Mouse (Mus musculus): ENCODE measurements around the gene Psmb9. TPM values are rescaled to one million over a fixed set of nuclear protein-coding genes. Genes with fewer than 3 reads are reported as not detected.

The Psmb9 gene
- total RNA-seq (2023), result 98.4 TPM

DNA sequence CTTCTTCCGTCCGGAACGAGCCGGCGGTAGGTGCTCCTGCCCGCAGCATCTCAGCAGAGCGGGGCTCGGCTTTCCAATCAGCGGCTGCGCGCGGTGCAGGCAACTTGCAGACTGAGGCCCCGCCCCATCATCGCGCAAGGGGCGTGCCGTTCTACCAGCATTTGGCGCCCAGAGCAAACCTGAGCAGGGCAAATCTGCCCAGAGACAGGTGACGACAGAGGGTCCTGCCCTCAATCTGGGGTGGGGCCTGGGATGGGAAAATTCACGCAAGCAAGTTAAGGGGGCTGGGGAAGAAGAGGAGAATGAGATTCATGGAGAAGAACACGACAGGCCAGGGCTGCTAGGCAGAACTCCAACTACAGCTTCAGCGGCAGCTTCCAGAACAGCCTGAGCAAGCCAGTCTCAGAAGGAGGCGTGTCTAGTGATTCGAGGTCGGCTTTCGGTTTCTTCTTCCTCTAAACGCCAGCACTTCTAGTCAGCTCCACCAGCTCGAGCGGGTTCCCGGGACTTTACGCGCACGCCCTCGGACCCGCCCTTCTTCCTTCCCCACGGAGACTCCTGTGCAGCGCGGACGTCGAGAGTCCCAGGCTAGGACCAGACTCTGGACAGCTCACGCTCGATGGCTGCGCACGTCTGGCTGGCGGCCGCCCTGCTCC, at the start of gene Psmb9, which contains the start of gene Tap1:
Psmb9 (minus strand) TSS at position 504 of the 656 bp plus-strand sequence.
Tap1 (plus strand) TSS at position 293 of the 656 bp plus-strand sequence.

DNA sequence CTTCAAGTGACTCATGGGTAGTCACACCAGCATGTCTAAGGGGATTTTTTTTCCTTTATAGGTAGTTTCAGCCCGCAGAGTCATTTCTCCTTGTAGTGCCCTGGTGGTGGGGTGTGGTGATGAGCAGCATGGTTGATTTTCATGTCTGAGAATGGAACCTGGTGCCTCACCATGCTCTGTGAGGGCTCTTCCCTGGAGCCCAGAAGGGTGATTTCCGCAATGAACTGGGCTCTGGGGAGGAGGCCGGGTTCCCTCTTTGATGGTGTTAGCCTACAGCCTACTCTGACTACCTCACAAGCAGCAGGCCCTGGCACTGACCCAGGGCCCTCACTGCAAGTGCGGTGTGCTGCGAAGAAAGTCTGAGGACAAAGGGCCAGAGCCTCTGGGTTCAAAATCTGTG, 15.9 kb upstream of the Psmb9 start, which contains the start of gene Tap2:
Tap2 (plus strand) TSS at position 84 of the 400 bp plus-strand sequence.

DNA sequence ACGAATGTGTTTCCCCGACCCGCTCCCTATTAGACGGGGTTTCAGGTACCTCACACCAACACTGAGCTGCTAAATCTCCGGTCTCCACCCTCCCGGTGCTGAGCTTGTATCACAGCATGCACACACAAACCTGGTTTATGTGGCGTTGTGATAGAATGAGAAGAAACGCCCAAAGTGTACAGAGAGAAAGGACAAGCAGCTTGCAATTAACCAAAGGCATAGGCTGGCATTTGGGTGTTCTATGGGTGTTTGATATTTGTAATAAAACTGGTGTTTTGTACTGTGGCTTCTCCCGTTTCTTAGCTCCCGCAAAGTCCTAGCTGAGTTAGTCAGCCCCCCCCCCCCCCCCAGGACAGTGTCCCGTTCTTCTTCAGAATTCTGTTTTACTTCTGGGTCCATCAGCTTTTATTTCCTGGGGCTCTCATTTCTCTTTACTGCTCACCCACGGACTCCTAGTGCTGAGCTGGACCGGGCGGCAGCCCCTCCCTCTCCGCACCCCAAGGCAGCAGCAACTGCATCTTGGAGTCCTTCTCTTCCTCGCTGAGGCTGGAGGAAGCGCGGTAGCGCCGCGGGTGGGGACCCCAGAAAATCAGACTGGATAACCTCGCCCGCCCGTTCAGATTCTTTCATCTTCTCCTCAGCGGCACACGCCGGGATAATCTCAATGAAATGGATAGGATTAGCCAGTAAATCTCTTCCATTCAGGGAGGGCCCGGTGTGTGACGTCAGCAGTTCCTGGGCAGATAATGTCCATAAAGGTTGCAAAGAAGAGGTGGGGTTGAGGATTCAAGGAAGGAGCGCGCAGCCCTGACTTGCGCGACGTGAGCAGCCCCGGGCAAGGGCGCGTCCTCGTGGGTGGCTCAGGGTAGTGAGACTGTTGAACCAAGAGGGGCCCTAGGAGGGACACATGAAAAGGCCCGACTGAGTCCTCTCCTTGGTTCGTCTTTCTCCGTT, 9.7 kb upstream of the Psmb9 start, which contains the start of gene Psmb8:
Psmb8 (plus strand) TSS at position 781 of the 954 bp plus-strand sequence.

DNA sequence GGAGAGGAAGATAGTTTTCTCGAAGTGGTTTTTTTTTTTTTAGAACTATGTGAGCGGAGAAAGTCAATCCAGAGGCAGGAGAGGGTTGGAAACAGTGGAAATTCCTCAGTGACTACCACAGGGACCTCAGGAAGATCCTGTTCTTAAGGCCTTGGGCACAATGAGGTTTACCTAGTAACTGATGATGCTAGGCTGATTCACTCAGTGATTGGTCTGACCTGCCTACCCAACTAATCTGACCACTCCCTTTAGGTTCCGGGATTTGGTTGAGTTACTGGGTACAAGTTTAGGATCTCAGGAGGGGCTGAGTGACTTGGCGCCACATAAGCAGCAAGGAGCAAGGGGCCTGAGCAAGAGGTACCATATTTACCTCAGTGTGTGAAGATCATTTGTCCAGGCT, 34.6 kb downstream of the Psmb9 start, which contains the start of gene H2-DMb1:
H2-DMb1 (plus strand) TSS at position 150 of the 400 bp plus-strand sequence.

DNA sequence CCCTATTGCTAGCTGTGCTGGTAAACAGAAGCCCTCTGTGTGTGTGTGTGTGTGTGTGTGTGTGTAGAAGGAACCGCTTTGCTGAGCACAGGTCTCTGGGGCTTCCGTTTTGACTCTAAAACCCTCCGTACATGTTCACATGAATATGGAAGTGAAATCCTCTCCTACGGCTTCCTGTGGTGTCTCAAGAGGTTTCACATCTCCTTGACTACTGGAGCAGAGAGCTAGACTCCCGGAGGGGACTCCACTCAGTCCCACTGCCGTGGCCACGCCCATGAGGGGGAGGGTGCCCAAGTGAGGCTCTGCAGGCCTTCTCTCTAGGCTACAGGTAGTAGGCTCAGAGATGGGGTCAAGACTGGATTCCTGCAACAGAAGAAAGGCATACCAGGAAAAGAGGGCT, 44.5 kb downstream of the Psmb9 start, which contains the start of gene H2-DMb2:
H2-DMb2 (plus strand) TSS at position 275 of the 400 bp plus-strand sequence.

Other genes with a start within 250 kb of the Psmb9 start
- gene Pfdn6, start 247.4 kb downstream of the Psmb9 start, total RNA-seq (2023), result 53.9 TPM
- gene Wdr46, start 247.1 kb downstream of the Psmb9 start, total RNA-seq (2023), result 50.8 TPM
- gene B3galt4, start 236.3 kb downstream of the Psmb9 start, total RNA-seq (2023), result 12.2 TPM
- 60.4 TPM for gene Vps52, start 232.0 kb downstream of the Psmb9 start, total RNA-seq (2023)
- 2,154 TPM for gene Rps18, start 231.8 kb downstream of the Psmb9 start, total RNA-seq (2023)
- 5,034 TPM for gene H2-K1, start 187.4 kb downstream of the Psmb9 start, total RNA-seq (2023)
- gene Ring1, start 163.1 kb downstream of the Psmb9 start, total RNA-seq (2023), result 33.7 TPM
- gene H2-Ke6, start 159.7 kb downstream of the Psmb9 start, total RNA-seq (2023), result 127 TPM
- gene Slc39a7, start 156.1 kb downstream of the Psmb9 start, total RNA-seq (2023), result 76.3 TPM
- 107 TPM for gene Rxrb, start 156.0 kb downstream of the Psmb9 start, total RNA-seq (2023)
- 34.2 TPM for gene Col11a2, start 148.3 kb downstream of the Psmb9 start, total RNA-seq (2023)
- 18.9 TPM for gene H2-Oa, start 95.4 kb downstream of the Psmb9 start, total RNA-seq (2023)
- gene H2-DMa, start 68.2 kb downstream of the Psmb9 start, total RNA-seq (2023), result 66.2 TPM
- gene Brd2, start 65.1 kb downstream of the Psmb9 start, total RNA-seq (2023), result 332 TPM
- gene H2-DMb2, start 44.5 kb downstream of the Psmb9 start, total RNA-seq (2023), result 84.4 TPM
- 38.3 TPM for gene H2-DMb1, start 34.7 kb downstream of the Psmb9 start, total RNA-seq (2023)
- gene Tap1, start 211 bp downstream of the Psmb9 start, total RNA-seq (2023), result 157 TPM
- gene Psmb8, start 10.0 kb upstream of the Psmb9 start, total RNA-seq (2023), result 178 TPM
- 125 TPM for gene Tap2, start 15.8 kb upstream of the Psmb9 start, total RNA-seq (2023)
- gene H2-Ob, start 51.1 kb upstream of the Psmb9 start, total RNA-seq (2023), result 105 TPM
- gene H2-Ab1, start 69.9 kb upstream of the Psmb9 start, total RNA-seq (2023), result 370 TPM
- 382 TPM for gene H2-Aa, start 100.1 kb upstream of the Psmb9 start, total RNA-seq (2023)
- 280 TPM for gene H2-Eb1, start 118.1 kb upstream of the Psmb9 start, total RNA-seq (2023)
- 3.8 TPM for gene H2-Eb2, start 137.9 kb upstream of the Psmb9 start, total RNA-seq (2023)
- 0.85 TPM for gene Btnl2, start 167.1 kb upstream of the Psmb9 start, total RNA-seq (2023)
- 0.35 TPM for gene Btnl1, start 189.4 kb upstream of the Psmb9 start, total RNA-seq (2023)
- 4.0 TPM for gene BC051142, start 211.1 kb upstream of the Psmb9 start, total RNA-seq (2023)